Mouse (Mus musculus) bone marrow macrophage, adult 2 months (primary cell): ENCODE data around the gene Bspry.

ENCODE experiments used
- CTCF ChIP-seq: IDR thresholded peaks from 2 replicates; pipeline ENCODE4 v1.5.1; 2012; ENCODE audit warnings: low read depth, mild to moderate bottlenecking, low read length, moderate library complexity
- POLR2A ChIP-seq: IDR thresholded peaks from 2 replicates; pipeline ENCODE4 v1.6.1; 2012; ENCODE audit warnings: mild to moderate bottlenecking, low read depth, low read length, borderline replicate concordance

GRCm38 (mm10) chr4:62459081-62459480, 20.8 kb upstream of the Bspry start:
- TF ChIP-seq CTCF: no peak
- no peak for TF ChIP-seq POLR2A
